Mouse (Mus musculus): ENCODE results near the gene Pnma1. TPM values are rescaled to one million over a fixed set of nuclear protein-coding genes. Genes with fewer than 3 reads are reported as not detected.

Gene Pnma1
- total RNA-seq, 2 experiments from 2014 or later: 11.0 to 11.1 TPM

DNA sequence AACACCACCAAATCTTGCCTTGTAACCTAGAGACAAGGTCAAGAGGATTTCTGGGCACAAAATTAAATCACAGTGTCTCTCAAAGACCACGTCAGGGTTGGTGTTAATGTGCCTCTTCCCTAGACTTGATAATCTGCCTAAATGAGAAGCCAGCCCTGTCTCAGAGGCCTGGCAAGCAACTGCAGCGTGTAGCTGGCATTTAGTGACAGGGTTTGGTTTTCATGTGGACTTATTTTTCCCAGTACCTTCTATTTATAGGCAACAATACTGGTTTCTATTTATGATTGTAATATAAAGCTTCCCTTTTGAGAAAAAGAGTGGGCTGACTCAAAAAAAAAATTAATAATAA is 7.2 kb upstream of the Pnma1 start:
- DNase-seq: no peak
- intact Hi-C loops (cut with DNase I): no loop called here

DNA sequence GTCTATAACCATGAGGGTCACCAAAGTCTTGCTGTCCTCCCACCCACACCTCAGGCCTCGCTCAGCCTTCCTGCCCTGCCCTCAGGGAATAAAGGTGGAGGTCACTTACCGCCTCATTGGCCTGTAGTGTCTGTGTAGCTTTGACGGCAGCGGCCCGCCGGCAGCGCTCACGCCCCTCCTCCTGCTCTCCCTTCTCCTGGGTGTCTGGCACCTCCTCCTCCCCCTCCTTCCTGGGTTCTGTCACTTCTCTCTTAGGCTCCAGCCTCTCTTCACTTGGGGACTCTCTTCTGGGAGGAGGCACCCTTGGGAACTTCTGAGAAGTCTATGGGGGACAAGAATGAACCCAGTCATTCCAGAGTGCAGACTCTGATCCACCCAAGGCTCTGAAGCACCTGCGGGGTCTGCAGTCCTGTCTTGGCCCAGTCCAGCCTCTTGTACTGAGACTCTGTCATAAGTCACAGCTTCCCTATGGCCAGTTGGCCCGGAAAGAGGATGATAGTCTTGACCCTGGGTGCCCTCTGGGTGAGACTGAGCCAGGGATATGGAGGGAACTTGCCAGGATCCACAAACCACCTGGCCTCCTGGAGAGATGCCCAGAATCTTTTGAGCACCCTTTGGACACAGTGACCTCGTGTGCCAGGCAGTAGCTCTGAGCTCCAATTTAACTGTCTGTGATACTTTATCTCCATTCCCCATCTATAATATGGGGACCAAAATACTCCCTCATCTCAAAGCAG is 6.7 kb upstream of the Pnma1 start:
- intact Hi-C loops (cut with DNase I): no loop called here
- DNase-seq: peak; percentile 71

DNA sequence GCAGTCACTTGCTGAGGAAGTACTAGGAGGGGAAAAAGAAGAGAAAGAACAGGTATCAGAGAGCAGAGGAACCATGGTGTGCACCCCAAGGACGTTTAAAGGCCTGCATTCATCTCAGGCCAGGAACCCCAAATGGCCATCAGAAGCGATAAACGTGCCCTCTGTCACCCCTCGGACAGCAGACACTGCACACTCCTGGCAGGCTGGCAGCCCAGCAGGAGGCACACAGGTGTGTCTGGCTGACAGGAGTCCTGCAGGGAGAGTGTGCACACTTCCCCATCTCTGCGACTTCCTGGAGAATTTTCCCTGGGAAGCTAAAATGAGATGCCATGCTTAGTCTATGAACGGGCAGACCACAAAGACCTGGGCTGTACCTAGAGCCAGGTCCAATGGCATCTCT is 5.1 kb upstream of the Pnma1 start:
- DNase-seq: no peak

DNA sequence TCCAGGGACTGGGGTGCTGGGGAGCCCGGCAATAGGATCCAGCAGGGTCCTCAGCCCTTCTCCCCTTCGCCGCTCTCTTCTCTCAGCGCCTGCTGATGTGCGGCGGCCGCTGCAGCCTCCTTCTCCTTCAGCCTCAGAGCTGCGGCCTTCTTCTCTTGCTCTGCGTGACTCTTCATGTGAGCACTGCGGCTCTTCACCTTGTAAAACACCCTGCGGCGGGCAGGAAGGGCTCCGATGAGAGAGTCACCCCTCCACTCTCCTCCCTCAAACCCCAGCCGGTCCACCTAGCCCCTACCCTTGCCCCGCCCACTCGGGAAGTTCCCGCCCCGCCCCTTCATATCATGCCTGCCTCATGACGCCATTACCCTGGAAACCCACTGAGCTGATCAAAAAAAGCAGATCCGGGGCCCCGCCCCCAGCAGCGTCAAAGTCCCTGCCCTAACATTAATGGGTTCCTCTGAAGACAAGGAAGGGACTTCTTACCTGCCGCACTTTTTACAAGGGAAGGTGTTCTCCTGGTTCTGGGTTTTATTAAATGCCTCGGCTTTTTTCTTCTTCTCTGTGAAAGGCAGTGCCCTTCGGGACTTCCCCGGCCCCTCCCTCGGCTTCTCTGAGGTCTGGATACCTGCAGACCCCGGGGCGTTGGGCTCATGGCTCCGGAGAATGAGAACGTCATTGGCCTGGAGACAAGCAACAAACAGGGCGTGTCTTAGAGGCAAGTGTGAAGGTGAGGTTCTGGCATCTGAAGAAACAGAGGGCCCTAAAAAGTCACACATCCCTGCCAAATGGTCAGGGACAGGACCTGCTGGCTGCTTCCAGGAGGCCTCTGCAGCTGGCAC is 4.3 kb upstream of the Pnma1 start:
- DNase-seq: no peak
- intact Hi-C loops (cut with DNase I): no loop called here

More for the DNA sequence above, 5.1 kb upstream of the Pnma1 start:
- intact Hi-C loops (cut with DNase I): no loop called here

DNA sequence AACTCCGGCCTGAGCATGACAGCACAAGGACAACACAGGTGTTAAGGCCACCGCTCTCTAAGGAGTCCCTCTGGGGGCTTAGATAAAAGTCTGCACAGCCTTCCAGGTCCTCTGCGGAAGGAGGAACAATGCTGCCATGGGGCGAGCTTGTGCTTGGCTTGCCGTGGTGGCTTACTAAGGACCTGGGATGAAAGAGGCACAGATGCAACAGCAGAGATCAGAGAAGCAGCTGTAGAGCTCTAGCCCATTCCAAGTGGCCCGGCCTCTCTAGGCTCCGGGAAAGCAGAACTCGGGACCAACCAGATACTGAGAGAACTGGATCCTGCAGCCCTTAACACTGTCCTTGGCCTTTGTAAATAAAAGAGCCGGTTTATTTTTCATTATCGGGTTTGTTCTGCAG is 3.6 kb upstream of the Pnma1 start:
- DNase-seq: no peak
- intact Hi-C loops (cut with DNase I): no loop called here

DNA sequence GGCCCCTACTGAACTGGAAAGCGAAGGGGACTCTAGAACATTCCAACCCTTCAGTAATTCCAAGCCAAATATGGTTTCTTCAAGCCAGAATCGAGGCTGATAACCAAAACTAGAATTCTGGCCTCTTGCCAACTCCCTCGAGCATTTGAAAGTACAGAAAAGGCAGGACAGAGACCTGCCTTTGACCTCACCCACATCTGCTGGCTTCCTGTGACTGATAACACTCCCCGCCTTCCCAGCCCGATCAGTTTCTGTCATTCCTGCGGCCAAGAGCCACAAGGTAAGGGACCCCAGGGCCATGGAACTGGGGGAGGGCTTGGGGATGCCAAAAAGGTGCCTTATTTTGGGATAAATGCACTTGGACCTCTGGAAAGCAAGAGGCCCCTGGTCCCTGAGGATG is 2.7 kb upstream of the Pnma1 start:
- DNase-seq: no peak
- intact Hi-C loops (cut with DNase I): no loop called here

DNA sequence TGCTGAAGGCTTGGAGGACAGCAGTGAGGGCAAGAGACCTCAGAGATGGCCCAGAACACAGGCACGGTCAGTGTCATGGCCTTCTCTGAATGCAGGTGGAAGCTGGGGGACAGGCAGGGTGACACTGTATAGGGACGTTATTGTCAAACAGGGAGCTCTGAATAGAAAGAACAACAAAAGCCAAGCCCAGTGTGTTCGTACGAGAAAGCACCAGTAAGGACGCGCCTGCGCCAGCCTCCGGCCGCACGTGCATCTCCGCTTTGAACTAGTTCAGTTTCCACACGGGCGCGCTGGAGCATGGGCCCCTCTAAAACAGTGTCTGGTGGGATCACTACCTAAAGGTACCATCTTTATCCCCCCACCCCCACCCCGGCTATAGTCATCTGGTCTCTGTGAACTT is 1.7 kb upstream of the Pnma1 start:
- DNase-seq: no peak
- intact Hi-C loops (cut with DNase I): no loop called here

DNA sequence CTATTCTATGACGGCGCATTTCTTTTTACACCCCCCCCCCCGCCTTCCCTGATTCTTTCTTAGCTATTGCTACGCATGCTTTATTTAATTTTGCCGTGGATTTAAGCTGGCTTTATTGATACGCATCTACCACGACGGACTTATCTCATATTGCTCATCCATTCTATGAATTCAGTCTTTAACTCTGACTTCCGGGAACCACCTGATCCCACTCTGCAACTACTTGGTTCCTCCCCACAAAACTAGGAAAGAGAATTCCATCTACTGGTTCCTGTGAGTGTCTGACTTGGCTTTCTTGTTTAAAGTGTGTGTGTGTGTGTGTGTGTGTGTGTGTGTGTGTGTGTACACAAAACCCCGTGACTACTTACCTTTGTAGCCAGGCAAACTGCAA is 328 bp upstream of the Pnma1 start:
- no peak for DNase-seq
- intact Hi-C loops (cut with DNase I): no loop called here

DNA sequence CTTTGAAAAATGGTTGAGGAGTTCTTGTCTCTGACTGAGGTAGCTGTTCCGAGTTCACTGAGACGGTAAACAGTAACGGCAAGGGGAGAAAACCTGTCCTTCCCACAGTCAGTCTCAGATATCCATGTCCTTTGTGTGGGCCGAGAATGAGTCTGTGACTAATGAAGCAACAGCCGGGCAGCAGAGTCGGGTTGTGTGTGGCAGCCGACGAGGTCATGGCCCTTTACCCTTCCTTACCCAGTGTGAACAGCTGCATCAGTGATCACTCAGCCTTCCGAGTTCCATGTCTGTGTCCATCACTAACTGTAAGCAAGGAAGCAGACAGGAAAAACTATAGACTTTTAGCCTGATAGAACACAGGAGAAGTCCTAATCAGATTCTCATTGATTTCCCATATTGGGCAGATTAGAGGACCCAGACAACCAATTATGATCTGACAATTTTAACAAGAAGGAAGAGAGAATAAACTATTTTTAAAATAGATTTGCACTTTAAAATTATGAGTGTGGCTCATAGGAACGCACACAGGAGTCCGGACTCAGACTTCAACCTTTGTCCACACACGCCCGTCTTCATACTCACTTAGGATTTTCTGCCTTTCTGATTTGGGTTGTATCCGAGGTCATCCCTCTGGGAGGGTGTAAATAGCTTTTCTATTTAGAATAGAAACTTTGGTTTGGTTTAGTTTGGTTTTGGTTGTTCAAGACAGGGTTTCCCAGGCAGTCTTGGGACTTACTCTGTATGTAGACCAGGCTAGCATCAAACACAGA is 5.8 kb downstream of the Pnma1 start:
- intact Hi-C loops (cut with DNase I): no loop called here
- no peak for DNase-seq

DNA sequence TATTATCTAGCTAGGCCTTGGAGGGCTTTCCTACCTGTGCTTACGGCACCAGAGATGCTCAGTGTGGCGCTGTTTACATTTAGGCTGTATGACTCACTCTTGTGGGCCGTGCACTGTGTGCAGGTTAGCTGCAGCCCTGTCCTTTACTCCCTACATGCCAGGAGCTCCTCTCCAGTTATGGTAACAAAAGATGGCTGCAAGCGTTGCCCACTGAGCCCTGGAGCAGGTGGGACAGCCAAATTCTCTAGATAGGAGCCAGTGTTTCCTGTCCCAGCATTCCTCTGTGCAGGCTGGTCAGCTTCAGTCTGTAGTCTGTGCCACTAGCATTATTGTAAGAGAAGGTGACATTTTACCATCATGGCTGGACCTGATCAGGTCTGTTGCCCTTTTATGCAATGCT is 7.0 kb downstream of the Pnma1 start:
- intact Hi-C loops (cut with DNase I): no loop called here
- no peak for DNase-seq

DNA sequence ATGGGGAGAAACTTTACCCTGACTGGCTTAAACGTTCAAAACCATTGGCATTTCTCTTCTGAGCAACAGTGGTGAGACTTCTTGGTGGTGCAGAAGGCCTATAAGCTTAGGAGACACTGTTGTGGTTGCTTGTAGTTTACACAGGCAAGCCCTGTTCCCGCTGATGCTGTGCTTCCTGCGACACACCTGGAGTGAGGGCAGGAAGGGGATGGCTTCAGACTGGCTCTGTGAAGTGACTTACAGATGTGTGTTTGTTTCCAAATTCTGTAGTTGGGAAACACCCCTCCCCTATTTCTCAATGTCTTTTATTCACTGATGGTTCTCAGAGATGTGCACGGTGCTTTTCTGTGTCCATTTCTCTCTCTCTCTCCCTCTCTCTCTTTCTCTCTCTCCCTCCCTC is 8.2 kb downstream of the Pnma1 start:
- DNase-seq: no peak
- intact Hi-C loops (cut with DNase I): no loop called here

DNA sequence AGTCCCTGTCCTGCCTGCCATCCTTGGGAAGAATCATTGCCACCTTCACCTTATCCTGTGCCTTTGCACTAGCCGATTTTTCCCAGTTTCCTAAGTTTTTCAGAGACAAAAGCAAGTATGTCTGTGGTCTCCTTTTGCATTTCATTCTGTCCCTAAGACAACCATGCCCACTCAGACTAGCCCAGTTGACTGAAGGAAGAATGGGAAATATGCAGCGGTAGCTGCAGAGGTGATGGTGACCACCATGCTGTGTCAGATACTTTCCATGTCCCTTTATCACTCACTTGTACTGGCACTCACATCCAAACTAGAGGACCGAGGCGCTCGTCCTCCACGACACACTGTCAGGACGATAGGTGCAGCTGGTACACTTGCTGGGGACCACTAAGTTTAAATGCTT is 11.2 kb downstream of the Pnma1 start:
- intact Hi-C loops (cut with DNase I): no loop called here
- DNase-seq: no peak

DNA sequence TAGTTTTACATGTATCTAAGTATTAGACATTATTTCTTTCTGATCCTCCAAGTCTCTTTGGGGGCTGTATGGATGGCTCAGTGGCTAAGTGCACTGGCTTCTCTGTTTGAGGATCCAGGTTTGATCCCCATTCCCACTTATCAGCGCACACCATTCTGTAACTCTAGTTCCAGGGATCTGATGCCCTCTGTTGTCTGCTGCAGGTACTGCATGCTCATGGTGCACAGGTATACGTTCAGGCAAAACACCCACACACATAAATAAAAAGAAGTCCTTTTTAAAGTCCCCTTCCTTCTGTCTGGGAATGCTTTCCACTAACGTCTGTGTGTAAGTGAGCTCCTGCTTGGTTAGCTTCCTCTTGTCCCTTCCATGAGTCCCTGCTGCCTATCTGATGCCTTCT is 16.0 kb downstream of the Pnma1 start:
- intact Hi-C loops (cut with DNase I): no loop called here
- no peak for DNase-seq

DNA sequence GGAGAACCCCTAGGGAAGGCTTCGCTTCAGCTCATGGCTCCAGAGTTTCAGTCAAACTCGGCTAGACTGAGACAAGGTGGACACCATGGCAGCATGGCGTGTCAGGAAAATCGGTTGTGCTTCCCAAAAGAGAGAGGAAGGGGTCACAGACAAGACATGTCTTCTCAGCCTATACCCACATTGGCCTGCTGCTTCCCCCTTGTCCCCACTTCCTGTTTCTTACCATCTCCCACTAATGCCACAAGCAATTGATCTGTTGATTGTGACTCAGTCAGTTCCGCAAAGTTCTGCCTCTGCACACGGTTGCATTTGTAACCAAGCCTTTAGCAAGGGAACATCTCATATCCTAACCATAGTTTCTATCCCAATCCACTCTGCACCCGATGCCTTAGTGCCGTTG is 18.4 kb downstream of the Pnma1 start:
- intact Hi-C loops (cut with DNase I): no loop called here
- no peak for DNase-seq

DNA sequence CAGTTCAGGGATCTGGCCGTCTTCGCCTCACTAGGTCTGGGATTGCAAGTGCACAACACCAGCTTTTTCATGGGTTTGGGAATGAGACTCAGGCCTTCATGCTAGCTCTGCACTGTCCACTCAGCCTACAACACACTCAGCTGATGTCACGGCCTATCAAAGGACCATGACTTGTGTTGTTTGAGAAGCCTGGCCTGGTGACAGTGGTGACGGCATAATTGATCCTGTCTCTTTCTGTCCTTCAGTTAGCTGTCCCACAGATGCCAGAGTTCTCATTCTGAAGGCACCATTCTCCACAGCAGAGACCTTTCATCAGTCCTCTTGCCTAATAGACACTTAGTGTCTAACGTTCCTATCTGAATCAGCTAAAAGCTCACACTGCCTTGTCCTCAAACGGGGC is 19.7 kb downstream of the Pnma1 start:
- no peak for DNase-seq
- intact Hi-C loops (cut with DNase I): no loop called here

DNA sequence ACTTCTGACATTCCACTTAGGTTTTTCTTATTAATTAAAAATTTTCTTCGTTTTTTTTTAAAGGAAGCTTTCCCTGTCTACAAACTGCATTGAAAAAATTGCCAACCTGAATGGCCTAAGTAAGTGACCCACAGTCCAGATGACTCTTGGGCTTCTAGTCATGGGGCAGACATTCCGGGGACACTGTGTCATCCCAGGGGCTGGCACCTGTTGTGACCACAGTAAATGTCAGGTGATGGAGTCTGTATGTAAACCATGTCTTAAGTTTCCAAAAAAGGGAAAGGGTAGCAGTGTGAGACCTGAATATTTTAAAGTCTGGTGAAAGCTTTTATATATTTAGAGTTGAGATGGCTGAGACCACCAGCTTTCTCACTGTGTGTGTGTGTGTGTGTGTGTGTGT is 21.4 kb downstream of the Pnma1 start:
- intact Hi-C loops (cut with DNase I): no loop called here
- DNase-seq: no peak

DNA sequence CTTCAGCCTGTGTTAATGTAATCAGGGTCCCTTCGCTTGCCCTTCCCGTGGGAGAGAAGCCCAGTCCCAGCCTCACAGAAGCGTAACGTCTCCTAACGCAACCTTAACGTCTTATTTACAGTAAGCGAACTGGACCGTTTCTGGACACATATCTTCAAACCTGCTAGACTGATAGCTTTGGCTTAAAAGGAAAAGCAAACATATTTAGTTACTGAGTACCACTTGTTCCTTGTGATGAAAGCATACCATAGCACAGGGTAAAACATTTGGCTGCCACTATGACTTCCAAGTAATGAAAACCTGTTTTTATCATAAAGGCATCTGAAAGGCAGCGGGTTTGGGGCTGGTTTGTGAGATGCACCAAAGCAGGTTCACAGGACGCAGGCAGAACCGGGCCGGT is 22.4 kb downstream of the Pnma1 start:
- no peak for DNase-seq
- intact Hi-C loops (cut with DNase I): no loop called here

DNA sequence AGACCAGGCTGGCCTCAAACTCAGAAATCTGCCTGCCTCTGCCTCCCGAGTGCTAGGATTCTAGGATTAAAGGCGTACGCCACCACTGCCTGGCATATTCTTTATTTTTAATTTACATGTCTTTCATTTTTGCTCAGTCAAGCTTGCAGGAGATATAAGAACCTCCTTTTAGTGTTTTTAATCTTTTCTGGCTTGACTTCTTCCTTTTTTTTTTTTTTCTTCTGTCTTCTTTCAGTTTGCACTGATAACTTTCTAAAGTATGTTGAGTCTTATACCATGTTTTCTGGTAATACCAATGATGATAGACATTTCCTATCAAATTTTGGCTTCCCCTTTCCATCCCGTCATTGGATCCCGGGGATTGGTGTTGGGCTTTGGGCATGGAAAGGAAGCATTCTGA is 28.7 kb downstream of the Pnma1 start:
- no peak for DNase-seq
- intact Hi-C loops (cut with DNase I): no loop called here

DNA sequence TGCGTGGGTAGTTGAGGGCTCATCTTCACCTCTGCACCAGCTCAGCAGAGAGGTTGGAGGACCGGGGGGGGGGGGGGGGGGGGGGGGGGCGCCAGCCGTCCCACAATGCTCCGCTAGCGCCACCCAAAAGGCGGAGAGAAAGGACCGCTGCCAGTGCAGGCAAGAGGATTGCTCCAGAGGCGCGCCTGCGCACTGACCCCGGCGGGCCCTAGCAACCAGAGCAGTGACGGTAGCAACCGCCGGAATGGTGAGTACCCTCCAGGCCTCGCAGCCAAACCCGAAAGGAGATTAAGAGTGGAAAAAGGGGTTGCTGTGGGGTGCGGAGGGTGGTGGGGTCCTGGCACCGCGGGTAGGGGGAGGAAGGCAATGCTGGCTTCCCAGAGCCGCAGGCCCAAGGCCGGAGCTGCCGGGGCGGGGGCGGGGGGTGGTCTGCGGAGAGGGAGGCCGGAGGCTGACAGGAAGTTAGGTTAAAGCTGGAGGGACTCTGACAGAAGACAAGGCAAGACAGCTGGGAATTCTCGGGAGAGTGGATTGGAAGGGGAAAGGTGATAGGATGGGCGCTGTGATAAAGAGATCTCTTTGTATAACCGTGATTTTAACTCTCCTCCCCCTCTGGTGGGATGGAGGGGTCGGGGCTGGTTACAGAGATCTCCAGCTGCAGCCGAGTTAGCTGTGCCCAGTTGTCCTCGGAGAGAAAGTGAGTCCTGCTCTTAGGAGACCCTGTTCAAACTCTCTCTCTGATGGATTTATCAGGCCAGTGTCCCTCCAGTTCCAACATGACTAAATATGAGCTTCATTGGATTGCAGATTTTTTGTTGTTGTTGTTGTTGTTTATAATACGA is 33.9 kb downstream of the Pnma1 start, which contains the start of gene Dnal1:
Gene Dnal1, plus strand, starts transcription at position 214 of the 842 bp plus-strand sequence.
- intact Hi-C loops (cut with DNase I): no loop called here
- peak; percentile 93 for DNase-seq

DNA sequence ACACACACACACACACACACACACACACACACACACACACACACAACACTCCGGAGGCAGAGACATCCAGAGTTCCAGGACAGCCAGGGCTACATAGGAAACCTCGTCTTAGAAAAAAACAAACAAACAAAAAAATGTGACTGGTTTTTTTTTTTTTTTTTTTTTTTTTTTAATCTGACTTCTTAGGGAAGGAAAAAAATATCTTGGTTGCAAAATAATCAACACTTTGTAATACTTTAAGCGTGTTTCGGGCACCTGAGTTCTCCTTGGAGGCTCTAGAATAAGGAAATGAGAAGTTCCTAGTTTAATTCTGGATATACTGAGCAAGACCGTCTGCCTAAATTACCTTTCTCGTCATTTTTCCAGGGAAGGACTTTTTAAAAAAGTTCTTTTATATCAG is 34.6 kb downstream of the Pnma1 start:
- no peak for DNase-seq
- intact Hi-C loops (cut with DNase I): no loop called here

DNA sequence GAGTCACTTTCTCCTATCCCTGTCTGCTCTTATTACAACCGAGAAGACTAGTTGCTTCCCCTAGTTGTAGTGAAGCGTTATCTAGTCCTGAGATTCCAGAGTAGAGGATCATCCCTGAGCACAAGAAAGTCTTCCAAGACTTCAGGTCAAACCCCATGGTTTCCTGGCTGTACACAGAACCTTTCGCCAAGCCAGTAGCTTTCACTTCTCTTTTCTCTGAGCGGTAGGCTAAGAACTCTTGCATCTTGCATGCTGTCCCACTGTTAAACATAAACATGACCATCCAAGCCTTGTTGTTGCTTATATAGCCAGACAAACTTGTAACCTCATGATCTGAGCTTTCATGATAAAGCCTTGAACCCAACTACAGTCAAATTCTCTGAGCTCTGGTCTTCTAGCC is 37.5 kb downstream of the Pnma1 start:
- no peak for DNase-seq

More for the DNA sequence above, 37.5 kb downstream of the Pnma1 start:
- intact Hi-C loops (cut with DNase I): no loop called here

Measured in left cerebral cortex, postnatal 4 days (tissue).